Mouse (Mus musculus) heart, postnatal 25 days (tissue): ENCODE measurements around the gene Nap1l4. TPM values are rescaled to one million over a fixed set of nuclear protein-coding genes. Genes with fewer than 3 reads are reported as not detected.
A peak's percentile ranks its signal among the peaks of the same experiment; 100 is the strongest.
"Not testable (repeated sequence)": the region's sequence is repeated elsewhere in the genome, so short reads cannot be mapped to it uniquely, and the experiment has no call there.

ENCODE experiments used
- DNase-seq: peaks from one replicate; pipeline ENCODE4 v3.0.0; 2022; ENCODE audit warnings: low spot score
- intact Hi-C: fragments of 180-260 bp; cut with DNase I; formaldehyde crosslinking; loops from one replicate; pipeline ENCODE4 v1.15.1; 2025
- total RNA-seq, 2 experiments: library from RNA; stranded (reverse); gene quantifications; 2 replicates each; pipeline ENCODE4 v1.2.3; 2021

Gene Nap1l4
- 100 to 1,000 TPM; 171 to 178 TPM for total RNA-seq

DNA sequence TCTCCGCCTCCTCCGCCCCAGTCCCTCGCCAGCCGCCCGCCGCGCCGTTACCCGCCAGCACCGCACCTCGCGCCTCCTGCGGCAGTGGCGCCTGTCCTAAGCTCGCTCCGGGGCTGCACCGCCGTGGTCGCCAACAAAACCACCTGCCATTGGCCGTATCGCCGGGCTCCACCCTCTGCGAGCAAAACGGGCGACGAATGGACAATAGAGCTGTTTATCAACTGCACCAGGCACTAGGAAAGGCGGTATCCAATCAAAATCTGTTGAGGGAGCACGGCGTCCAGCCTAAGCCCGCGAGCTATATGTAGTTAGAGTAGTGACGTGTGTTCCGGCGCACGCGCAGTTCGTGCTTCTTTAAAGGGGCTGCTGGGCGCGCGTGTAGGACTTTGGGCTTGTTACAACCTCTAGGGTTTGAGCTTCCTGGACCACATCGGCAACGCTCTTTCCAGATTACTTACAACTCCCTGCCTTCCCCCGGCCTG lies at the start of gene Nap1l4:
Gene Nap1l4, minus strand, starts transcription at position 131 of the 482 bp plus-strand sequence.
- intact Hi-C loops = loop anchor here (5.0 kb wide), 1 partner anchor 273 kb away; the partner anchor contains the start of genes Dhcr7 and Nadsyn1
- DNase-seq = peak; percentile 100

DNA sequence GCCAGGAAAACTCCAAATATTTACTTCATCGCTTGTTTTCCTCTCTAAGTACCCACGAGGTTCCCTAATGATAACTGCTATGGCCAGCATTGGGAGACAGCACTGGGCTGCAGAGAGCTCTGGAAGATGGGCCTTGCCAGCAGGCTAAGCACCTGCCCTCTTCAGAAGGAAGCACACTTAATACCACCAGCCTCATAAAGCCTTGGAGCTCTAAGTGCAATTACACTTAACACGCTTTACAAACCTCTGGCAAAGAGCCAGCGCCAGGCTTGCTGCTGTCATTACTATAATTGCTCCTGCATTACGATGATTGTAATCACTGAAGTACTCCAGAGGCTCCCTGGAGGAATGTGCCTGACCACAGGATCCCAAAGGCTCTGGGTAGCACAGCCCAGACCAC lies 46.0 kb upstream of the Nap1l4 start:
- DNase-seq = no peak
- intact Hi-C loops = loop anchor here (5.0 kb wide), 1 partner anchor 52 kb away; the partner anchor contains the start of gene Tnfrsf22

DNA sequence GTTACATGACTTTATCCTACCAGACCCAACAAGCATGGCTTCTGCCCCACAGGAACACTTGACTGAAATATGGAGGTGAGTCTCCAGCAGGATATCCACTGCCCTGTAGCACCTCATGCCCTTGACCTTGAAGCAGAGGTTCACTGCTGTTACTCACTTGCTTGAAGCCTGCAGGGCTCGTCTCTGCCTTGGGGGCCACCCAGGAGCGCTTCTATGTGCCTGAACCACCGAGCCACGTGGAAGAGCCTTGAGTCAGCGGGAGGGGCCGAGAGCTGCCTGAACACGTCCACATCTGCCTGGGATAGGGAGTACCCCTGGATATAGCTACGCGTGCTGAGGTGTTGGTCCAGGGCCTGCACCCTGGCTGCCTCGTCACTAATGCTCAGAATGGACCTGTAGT lies 43.3 kb upstream of the Nap1l4 start:
- DNase-seq = no peak
- intact Hi-C loops = no loop called here

DNA sequence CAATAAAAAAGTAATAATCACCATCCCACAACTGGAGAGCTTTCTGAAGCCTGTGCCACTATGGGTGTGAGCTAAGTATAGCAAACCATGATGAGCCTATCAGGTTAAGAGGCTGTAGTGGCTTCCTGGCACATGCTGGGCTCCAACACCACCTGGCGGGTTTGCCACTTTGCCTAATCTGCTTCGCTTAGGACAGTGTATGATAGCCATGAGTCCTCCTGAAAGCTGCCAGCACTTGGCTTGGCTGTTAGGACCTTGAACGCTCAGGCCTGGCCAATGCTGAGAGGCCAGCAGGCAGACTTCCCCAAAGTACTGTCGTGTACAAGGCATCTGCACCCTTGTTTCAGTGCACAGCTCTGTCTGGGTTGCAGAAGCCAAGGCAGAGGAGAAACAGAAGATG lies 39.1 kb upstream of the Nap1l4 start:
- DNase-seq = peak; percentile 19
- intact Hi-C loops = no loop called here

DNA sequence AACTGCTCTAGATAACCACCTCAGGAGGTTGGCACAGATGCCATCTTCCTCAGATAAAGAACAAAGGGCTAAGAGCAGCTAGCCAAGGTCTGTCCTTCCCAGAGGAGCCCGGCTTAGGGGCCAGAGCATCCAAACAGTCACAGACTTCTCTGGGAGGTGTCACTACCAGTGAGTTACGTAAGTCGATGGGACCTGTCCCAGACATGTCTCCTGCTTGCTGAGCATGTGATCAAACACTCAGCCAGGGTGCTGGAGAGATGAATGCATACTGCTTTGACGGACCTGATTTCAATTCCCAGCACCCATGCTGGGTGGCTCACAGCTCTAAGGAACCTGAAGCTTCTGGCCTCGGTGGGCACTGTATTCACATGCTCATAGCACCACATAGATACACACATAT lies 38.7 kb upstream of the Nap1l4 start:
- DNase-seq = no peak
- intact Hi-C loops = no loop called here

DNA sequence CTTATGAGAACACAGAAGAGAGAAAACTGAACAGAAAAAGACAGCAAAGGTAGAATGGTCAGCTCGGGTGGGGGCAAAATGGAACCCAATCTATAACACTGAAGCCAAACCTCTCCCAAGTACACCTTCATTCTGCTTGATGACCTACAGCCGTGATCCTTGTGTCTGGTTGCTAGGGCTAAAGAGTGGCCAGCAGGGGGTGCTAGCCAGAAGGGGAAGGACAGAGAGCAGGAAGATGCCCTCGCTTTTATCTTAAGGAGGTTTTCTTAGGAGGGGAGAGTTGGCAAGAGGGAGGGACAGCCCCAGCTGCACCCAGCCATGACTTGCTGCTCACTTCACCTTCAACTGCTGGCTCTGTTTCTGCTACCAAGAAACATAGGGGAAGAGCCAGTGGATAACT lies 35.0 kb upstream of the Nap1l4 start:
- intact Hi-C loops = loop anchor here (1.0 to 5.0 kb wide), 3 partner anchors 112 to 180 kb away; no protein-coding TSS in a partner anchor
- no peak for DNase-seq

DNA sequence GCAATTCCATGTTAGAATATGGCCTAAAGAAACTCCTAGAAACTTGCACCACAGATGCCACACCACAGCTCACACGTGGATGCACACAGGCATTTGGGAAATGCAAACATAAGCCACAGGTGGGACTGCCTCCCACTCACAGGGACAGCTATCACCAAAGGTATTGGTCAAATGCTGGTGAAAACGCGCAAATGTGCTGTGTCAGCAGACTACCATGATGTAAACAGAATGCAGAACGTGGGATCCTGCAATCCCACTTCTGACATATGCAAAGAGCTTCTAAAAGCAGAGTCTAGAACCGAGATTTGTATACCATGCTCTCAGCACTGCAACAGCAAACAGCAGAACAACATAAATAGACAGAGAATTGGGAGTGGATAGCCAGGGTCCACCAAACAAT lies 34.1 kb upstream of the Nap1l4 start:
- DNase-seq = no peak
- intact Hi-C loops = loop anchor here (5.0 kb wide), 1 partner anchor 164 kb away; no protein-coding TSS in a partner anchor

DNA sequence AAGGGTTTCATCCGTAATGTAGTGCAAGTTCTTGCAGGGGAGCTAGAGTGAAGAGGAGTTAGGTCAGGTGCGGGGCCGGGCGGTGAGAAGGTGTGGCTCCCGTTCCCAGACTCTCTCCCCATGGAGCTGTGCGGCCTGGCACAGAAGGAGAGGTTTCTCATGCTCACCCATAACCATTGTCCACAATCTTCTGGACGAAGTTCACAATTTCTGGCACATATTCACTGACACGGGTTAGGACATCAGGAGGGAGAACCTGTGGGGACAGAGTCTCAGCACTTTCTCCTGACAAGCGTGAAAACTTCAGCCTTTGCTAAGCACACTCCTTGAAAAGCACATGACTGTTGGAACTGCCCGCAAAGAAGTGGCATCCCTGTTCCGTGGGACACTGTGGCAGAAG lies 26.8 kb upstream of the Nap1l4 start:
- DNase-seq = no peak
- intact Hi-C loops = no loop called here

DNA sequence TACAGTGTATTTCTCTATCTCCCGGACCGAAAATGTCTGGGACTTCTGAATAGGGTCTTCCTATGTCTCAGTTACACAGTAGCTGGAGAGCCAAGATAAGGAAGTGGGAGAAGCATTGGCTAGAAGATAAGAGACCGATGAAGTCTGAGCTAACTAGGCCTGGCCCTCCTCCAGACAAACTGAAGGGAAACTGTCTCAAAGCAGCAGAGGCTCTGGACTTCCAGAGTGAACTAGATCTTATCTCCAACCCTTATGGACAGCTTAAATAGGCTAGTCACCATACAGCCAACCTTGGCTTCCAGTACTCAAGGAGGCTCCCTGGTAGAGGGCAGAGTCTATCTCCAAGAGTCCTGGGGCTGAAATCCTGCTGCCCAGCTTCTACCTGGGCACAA lies 16.7 kb upstream of the Nap1l4 start:
- no peak for DNase-seq

DNA sequence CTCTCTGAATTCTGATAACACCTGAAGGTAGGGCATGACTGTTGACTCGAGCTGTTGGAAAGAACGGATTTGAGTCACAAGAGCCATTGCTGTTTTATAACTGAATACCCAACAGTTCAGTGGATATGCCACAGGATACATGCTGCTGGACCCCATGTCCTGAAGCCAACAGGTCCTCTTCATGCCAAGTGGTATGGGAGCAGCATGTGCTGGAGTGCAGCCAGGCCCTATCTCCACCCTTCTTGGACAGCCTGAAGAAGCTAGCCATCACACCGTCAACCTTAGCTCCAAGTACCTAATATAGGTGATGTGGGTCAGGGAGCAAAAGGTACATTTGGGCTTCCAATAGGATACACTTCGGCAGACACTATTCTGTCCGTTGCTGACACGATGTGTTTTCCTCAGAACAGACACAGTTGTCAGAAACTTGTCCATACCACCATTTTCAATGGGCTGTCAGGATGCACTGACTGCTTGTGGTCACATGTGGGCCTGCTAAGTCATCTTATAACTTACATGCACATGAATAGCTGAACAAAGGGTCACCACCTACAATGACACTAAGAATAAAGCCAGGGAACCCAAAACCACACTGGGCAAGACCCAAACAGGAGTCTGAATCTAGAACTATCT lies 16.2 kb upstream of the Nap1l4 start:
- intact Hi-C loops = no loop called here
- DNase-seq = no peak

More for the DNA sequence above, 16.7 kb upstream of the Nap1l4 start:
- intact Hi-C loops = no loop called here

DNA sequence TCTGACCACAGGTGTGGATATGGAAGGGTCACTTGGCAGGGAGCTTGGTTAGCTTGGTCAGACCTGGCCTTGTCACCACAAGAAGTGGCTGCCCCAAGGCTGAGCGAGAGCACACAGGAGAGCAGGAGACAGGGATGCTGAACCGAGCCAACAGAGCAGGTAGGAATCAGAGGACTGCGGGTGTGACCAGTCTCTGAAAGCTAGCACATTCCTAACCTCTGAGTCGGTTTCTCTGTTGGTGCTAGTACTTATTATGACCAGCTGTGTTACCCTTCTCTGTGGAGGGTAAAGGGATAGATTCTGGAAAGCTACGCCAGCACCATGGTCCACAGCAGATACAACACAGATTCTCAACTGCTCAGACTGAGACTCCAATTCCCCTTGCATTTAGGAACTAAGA lies 14.9 kb upstream of the Nap1l4 start:
- DNase-seq = no peak
- intact Hi-C loops = no loop called here

DNA sequence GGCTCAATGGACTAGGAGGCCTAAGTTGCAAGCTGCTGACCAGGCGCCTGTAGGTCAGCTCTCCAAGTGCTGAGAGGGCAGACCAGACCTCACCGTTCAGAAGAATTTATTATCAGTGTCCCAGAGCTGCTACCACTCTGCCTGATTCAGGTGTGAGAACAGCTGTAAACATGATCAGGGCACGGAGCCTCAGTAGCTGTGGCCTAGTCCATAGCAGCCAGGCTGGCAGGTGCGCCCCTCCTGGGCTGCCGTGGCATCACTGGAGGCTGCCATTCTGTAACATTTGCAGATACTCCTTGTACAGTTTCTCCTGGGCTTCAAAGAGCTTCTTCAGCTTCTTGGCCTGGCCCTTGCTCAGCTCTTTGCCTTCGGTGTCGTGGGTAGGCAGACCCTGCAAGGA lies 8.7 kb upstream of the Nap1l4 start:
- DNase-seq = no peak
- intact Hi-C loops = no loop called here

DNA sequence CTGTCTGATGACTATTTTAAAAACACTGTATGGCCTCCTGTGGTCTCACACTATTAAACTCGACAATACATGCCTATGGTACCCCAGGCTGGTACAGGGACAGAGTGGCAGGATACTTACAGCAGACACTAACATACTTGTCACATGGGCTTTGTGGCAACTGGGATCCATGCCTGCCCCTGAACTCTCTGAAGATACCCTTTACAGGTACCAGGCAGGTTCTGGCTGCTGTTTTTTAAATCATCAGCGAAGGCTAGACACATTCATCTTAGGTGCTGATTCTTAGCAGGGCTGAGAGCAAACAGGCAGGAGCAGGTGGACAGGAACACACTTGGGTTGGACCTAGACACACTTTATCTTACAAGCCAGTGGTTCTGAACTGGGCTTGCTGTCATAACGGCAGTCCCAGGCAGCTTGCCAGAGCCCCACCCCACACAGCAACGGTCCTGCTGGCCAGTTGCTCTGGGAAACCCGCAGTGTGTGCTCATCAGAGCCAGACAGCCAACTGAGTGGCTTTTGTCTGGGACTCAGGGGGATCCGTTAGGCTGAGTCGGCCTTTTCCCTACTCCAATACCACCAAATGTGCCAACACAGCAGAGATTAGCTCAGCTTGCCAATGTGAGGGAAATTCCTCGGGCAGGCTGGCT lies 8.2 kb upstream of the Nap1l4 start:
- peak; percentile 22 for DNase-seq
- intact Hi-C loops = no loop called here

DNA sequence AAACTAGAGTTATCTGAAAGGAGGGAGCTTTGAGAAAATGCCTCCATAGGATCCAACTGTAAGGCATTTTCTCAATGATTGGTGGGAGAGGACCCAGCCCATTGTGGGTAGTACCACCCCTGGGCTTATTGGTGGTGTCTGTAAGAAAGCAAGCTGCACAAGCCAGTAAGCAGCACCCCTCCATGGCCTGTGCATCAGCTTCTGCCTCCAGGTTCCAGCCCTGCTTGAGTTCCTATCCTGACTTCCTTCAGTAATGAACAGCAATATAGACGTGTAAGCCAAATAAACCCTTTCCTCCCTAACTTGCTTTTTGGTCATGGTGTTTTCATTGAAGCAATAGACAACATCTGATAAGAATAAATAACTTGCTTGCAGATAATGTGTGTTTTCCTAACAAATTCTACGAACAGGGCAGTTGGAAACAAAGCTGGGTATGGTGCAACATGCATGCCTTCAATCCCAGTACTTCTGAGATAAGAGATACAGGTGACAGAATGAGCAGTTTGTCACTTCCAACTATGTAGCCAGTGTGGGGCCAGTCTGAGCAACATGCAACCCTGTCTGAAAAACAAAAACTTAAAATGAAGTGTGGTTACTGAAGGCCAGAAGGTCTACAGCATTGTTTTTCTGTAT lies 798 bp upstream of the Nap1l4 start:
- intact Hi-C loops = loop anchor here (5.0 kb wide), 1 partner anchor 273 kb away; the partner anchor contains the start of genes Dhcr7 and Nadsyn1
- no peak for DNase-seq

DNA sequence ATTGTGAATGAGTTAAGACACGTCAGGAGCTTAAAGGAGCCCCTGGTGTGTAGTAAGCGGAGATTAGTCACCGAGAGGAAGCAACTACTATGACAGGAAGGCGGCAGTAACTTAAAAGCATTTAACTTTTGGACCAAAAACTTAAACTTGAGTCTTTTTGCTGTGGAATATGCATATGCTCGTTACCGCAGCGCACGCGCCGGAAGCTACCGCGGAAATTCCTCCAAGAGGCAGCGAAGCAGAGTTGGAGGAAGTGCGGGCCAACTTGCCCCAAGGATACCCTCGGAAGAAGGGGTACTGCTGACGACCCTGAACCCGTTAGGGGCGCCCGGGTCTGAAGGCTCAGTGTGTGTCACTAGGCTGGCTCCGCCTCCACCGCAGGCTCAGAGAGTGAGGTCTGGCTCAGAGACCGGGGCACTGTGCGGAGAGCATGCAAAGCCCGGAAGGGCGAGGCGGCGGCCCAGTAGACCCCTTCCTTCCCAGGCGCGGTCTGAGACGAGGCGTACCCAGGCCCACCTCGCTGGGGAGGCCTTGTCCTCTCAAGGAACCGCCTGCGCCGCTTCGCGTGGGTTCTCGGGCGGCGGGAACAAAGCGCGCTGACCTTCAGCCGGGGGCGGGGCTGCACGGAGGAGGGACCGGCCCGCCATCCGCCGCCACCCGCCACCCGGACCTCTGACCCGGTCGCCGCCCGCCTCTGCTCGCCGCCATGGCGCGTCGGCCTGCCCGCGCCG lies 510 bp downstream of the Nap1l4 start:
- intact Hi-C loops = loop anchor here (5.0 kb wide), 1 partner anchor 274 kb away; the partner anchor contains the start of genes Dhcr7 and Nadsyn1

DNA sequence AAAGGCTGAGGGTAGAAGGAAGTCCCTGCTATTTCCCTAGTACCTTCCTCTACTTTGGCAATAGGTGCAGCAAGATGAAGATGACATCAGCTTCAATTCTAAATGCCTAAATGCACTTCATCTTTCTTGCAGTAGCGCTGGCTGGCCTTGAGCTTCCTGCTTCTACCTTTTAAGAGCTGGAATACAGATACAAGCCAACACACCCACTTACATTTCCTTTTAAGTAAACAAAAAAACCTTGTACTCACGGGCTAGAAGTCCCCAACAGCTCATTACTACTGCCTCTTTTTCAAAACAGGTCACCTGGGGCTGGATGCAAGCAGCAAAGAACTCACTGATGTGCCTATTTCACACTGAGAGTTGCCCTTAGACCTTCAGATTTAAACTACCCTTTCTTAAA lies 2.4 kb downstream of the Nap1l4 start:
- DNase-seq = no peak
- intact Hi-C loops = loop anchor here (5.0 kb wide), 1 partner anchor 276 kb away; the partner anchor contains the start of genes Dhcr7 and Nadsyn1

More for the DNA sequence above, 510 bp downstream of the Nap1l4 start:
- DNase-seq = no peak

DNA sequence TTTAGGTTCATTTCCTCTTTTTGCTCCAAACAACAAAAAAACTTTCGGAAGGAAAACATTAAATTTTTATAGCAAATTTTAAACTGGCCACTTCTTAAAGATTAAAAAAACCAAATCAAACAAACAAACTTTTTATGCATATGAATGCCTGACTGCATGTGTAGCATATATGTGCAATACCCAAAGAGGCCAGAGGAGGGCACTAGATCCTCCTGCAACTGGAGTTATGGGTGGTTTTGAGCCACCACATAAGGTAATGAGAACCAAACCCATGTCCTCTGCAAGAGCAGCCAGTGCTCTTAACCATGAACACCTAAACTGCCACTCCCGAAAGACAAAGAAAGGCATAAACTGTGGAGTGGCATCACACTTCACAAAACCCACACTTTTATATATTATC lies 4.5 kb downstream of the Nap1l4 start:
- DNase-seq = no peak
- intact Hi-C loops = no loop called here

DNA sequence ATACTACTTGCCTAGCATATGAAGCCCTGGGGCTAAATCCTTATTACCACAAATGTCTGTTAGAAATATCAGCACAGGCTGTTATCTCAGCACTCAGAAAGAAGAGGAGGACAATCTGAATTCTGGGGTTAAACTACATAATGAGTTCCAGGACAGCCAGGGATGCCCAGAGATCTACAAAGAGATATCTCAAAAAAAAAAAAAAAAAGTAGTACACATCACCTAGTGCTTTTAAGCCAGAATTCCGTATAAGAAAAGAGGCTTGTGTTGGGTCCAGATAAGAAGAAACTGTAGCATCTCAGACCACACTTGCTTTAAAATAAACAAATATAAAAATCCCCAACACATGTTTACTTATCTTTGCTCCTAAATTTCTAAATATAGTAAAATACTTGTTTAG lies 10.2 kb downstream of the Nap1l4 start:
- intact Hi-C loops = no loop called here
- DNase-seq = no peak

DNA sequence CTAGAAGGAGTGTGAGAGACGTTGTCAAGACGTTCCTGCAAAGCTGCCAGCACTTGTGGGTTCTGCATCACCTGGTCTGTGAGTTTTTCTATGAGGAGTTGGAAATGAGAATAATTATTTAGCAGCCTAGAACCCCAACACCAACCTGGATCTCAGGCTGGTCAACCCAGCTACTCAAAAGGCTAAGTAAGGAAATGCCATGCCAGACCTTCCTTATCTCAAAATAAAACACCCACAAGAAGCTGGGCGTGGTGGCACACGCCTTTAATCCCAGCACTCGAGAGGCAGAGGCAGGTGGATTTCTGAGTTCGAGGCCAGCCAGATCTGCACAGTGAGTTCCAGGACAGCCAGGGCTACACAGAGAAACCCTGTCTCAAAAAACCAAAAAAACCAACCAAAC lies 10.7 kb downstream of the Nap1l4 start:
- DNase-seq, intact Hi-C loops: not testable (repeated sequence)

DNA sequence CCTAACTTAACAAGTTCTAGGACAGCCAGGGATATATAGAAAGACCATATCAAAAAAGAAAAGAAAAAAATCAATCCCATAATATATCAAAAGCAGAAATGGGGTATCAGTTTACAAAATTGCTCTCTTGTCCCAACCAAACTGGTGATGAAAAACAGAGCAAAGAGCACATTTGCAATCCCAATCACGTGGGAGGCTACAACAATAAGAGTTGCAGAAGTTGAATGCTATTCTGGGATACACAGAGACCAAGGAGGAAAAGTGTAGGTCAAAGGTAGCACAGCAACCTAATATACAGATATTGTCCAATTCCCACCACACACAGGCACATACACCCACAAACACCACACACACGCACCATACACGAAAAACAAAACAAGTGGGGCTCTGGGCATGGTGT lies 12.7 kb downstream of the Nap1l4 start:
- intact Hi-C loops = no loop called here
- no peak for DNase-seq
